Mouse (Mus musculus) kidney, embryonic 14.5 days (tissue): ENCODE data around the gene 4930568D16Rik. TPM values are rescaled to one million over a fixed set of nuclear protein-coding genes. Genes with fewer than 3 reads are reported as not detected.

Experiments used
- ATAC-seq: fragments of 200-750 bp; cut with Nextera tagmentation; 2 replicates; pipeline ENCODE4 v1.8.0; 2017; ENCODE audit warnings: moderate number of reproducible peaks, mild to moderate bottlenecking, moderate TSS enrichment, moderate library complexity; ENCODE audit not compliant: low FRiP score, low TSS enrichment
- H3K27ac ChIP-seq: fragments of 300-500 bp; sonication (generic); 2 replicates; pipeline ENCODE4 v1.5.1; 2014; ENCODE audit warnings: low read depth, mild to moderate bottlenecking, low read length, moderate library complexity, mixed read lengths
- H3K27me3 ChIP-seq: fragments of 300-500 bp; sonication (generic); 2 replicates; pipeline ENCODE4 v1.6.1; 2014; ENCODE audit warnings: mild to moderate bottlenecking, low read length; ENCODE audit not compliant: control insufficient read depth, insufficient read depth
- H3K36me3 ChIP-seq: fragments of 300-500 bp; sonication (generic); 2 replicates; pipeline ENCODE4 v1.6.1; 2014; ENCODE audit warnings: low read length, mixed read lengths; ENCODE audit not compliant: control insufficient read depth, insufficient read depth
- H3K4me1 ChIP-seq: fragments of 300-500 bp; sonication (generic); 2 replicates; pipeline ENCODE4 v1.6.1; 2014; ENCODE audit warnings: low read length, mixed read lengths; ENCODE audit not compliant: control insufficient read depth, insufficient read depth
- H3K4me2 ChIP-seq: fragments of 300-500 bp; sonication (generic); replicated peaks from 2 replicates; pipeline ENCODE4 v1.6.1; 2014; ENCODE audit warnings: low read depth, mild to moderate bottlenecking, low read length
- H3K4me3 ChIP-seq: fragments of 300-500 bp; sonication (generic); 2 replicates; pipeline ENCODE4 v1.5.1; 2014; ENCODE audit warnings: mild to moderate bottlenecking, low read length
- H3K9ac ChIP-seq: fragments of 300-500 bp; sonication (generic); 2 replicates; pipeline ENCODE4 v1.6.1; 2014; ENCODE audit warnings: low read depth, mild to moderate bottlenecking, low read length, moderate library complexity
- H3K9me3 ChIP-seq: fragments of 300-500 bp; sonication (generic); 2 replicates; pipeline ENCODE4 v1.6.1; 2016; ENCODE audit warnings: low read length; ENCODE audit not compliant: control insufficient read depth
- WGBS: fragments of 180-500 bp; shearing (Covaris S2); extraction: QIAGEN DNeasy Blood & Tissue Kit; methylation state at CpG from one replicate; pipeline ENCODE4 v1.1.7; 2014; 5-methylcytosine and 5-hydroxymethylcytosine counted together
- polyA plus RNA-seq: library from polyadenylated mRNA; unstranded; fragments of >200 nt; fragmentation: Nextera tagmentation; extraction: Ambion mirVana; gene quantifications from 2 replicates; pipeline ENCODE4 v1.2.1, GENCODE M21; 2014

The 4930568D16Rik gene
- polyA plus RNA-seq = not detected in 2 replicates

DNA sequence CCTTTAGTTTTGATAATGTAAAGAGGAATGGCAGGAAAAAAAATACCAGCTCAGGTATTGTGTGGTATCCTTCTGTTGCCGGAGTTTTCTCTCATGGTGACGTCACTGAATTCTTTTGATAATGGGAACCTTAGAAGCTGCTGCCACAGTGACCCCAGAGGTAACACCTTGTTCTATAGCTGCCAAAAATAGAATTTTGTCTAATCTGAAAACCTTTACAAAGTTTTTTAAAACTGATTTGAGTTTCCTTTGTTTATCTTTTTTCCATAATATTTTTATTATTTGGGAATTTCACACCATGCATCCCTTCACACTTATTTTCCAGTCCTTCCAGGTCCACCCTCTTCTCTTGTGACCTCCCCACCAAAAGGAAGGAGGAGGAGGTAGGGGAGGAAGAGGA is at the start of gene 4930568D16Rik:
TSS of gene 4930568D16Rik (minus strand) at position 101 of the 400 bp plus-strand sequence.
- H3K36me3 ChIP-seq = no peaks in the 10 kb centered on the region
- H3K27ac ChIP-seq = no peak within 1 kb of the TSS
- H3K4me1 ChIP-seq = no peaks in the 10 kb centered on the region
- no peak within 1 kb of the TSS for H3K4me3 ChIP-seq
- WGBS = 86% methylated on average over 2 of the region's 2 CpGs
- ATAC-seq = no peak
- no peak within 1 kb of the TSS for H3K4me2 ChIP-seq
- H3K27me3 ChIP-seq = no peaks in the 10 kb centered on the region
- peaks cover 2% of the 10 kb centered on the region; the same call in 1 of the 2 replicates for H3K9me3 ChIP-seq
- no peak within 1 kb of the TSS for H3K9ac ChIP-seq

DNA sequence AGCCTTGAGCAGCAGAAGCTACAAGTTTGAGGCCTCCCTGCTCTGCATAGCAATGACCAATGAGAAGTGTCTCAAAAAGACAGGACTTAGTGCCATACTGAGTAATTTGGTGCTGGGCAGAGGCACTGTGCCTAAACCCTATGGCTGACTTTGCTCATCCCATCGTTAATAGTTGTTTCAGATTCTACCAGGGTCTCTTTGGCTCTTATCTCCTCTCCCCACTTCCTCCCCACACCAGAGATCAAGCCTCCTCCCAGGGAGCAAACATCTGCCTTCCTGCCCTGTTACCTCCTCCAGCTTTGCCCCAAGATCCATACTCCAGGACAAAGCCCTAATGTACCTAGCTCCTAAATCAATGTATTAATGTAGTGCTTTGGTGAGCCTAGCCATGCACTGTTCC is 49.7 kb upstream of the 4930568D16Rik start:
- H3K4me2 ChIP-seq = no peak overlapping the region
- 0 out of 2 replicates have a peak, but pooled peaks cover 8% of the 10 kb centered on the region for H3K36me3 ChIP-seq
- peaks cover 7% of the 10 kb centered on the region; the same call in 1 of the 2 replicates for H3K9me3 ChIP-seq
- no peak overlapping the region for H3K4me3 ChIP-seq
- no peak for ATAC-seq
- H3K4me1 ChIP-seq = no peaks in the 10 kb centered on the region
- 78% methylated on average over 1 of the region's 1 CpGs for WGBS
- no peak overlapping the region for H3K27ac ChIP-seq
- H3K27me3 ChIP-seq = no peaks in the 10 kb centered on the region
- no peak overlapping the region for H3K9ac ChIP-seq

DNA sequence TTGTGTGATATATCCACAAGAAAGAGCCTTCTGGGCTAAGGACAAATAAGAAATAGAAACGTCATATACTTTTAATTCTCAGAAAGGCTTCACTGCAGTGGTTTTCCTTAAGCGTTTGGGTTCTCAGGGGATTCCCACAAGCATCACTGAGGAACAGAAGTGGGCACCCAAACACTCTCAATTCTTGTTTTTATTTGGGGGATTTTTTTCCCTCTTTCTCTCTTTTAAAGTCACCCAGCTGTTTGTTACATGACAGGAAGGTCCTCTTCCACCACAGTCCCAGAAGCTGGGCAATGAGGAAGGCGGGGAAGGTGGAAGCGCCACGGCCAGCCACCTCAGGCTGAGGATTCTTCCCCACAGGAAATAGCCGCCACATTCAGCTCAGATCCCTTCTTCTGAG is 48.9 kb upstream of the 4930568D16Rik start:
- WGBS = 74% methylated on average over 6 of the region's 6 CpGs
- Histone ChIP-seq H3K9me3 (peaks cover 7% of the 10 kb centered on the region; the same call in 1 of the 2 replicates), H3K4me3 (no peak overlapping the region), H3K27me3 (no peaks in the 10 kb centered on the region), H3K27ac (no peak overlapping the region), H3K4me2 (no peak overlapping the region), H3K9ac (no peak overlapping the region), H3K4me1 (no peaks in the 10 kb centered on the region), H3K36me3 (0 out of 2 replicates have a peak, but pooled peaks cover 5% of the 10 kb centered on the region)
- ATAC-seq = no peak

GRCm38 (mm10) chr2:35412810-35413209 is 45.3 kb upstream of the 4930568D16Rik start:
- no peak overlapping the region for H3K9ac ChIP-seq
- no peak for ATAC-seq
- 93% methylated on average over 3 of the region's 3 CpGs for WGBS

GRCm38 (mm10) chr2:35412246-35412645 is 44.7 kb upstream of the 4930568D16Rik start:
- Histone ChIP-seq H3K9me3 (no peaks in the 10 kb centered on the region), H3K27me3 (no peaks in the 10 kb centered on the region), H3K36me3 (no peaks in the 10 kb centered on the region; the same call in 1 of the 2 replicates), H3K4me1 (0 out of 2 replicates have a peak, but pooled peaks cover 3% of the 10 kb centered on the region), H3K9ac (no peak overlapping the region), H3K4me2 (no peak overlapping the region), H3K4me3 (no peak overlapping the region), H3K27ac (no peak overlapping the region)
- WGBS = 69% methylated on average over 2 of the region's 2 CpGs
- no peak for ATAC-seq

More at GRCm38 (mm10) chr2:35412810-35413209, 45.3 kb upstream of the 4930568D16Rik start:
- no peaks in the 10 kb centered on the region; the same call in 1 of the 2 replicates for H3K36me3 ChIP-seq
- no peak overlapping the region for H3K4me2 ChIP-seq
- no peak overlapping the region for H3K27ac ChIP-seq
- H3K4me1 ChIP-seq = 0 out of 2 replicates have a peak, but pooled peaks cover 3% of the 10 kb centered on the region
- no peaks in the 10 kb centered on the region for H3K9me3 ChIP-seq
- H3K4me3 ChIP-seq = no peak overlapping the region
- no peaks in the 10 kb centered on the region for H3K27me3 ChIP-seq

GRCm38 (mm10) chr2:35411640-35412190 is 44.2 kb upstream of the 4930568D16Rik start:
- Histone ChIP-seq H3K27me3 (no peaks in the 10 kb centered on the region), H3K4me3 (no peak overlapping the region), H3K9me3 (no peaks in the 10 kb centered on the region), H3K36me3 (no peaks in the 10 kb centered on the region; the same call in 1 of the 2 replicates), H3K27ac (no peak overlapping the region), H3K9ac (no peak overlapping the region), H3K4me2 (no peak overlapping the region), H3K4me1 (0 out of 2 replicates have a peak, but pooled peaks cover 3% of the 10 kb centered on the region)
- WGBS = 63% methylated on average over 10 of the region's 10 CpGs
- ATAC-seq = no peak

DNA sequence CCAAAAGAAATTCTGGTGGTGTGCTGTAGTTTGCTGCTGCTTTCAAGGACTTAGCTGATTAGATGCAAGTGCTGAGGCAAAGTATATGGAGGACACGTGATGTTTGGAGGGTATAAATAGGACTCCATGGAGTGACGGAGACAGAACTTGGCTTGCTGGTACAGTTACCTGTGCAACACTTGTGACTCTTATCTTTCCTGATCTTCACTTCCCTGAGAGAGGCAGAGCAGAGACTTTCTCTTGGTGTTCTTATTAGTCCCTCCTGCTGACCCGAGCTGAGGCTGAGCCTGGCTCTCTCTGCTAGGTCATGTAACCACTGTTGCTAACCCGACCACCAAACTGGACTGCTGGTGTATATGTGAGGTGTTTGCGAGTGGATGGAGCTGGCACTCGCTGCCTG is 41.9 kb upstream of the 4930568D16Rik start:
- H3K36me3 ChIP-seq = peaks cover 2% of the 10 kb centered on the region; the same call in 1 of the 2 replicates
- no peaks in the 10 kb centered on the region for H3K27me3 ChIP-seq
- ATAC-seq = no peak
- H3K4me2 ChIP-seq = no peak overlapping the region
- H3K4me3 ChIP-seq = no peak overlapping the region
- 87% methylated on average over 6 of the region's 6 CpGs for WGBS
- H3K9ac ChIP-seq = no peak overlapping the region
- H3K4me1 ChIP-seq = 0 out of 2 replicates have a peak, but pooled peaks cover 3% of the 10 kb centered on the region
- no peaks in the 10 kb centered on the region for H3K9me3 ChIP-seq
- no peak overlapping the region for H3K27ac ChIP-seq

- Histone ChIP-seq H3K9me3 (no peaks in the 10 kb centered on the region), H3K4me3 (no peak overlapping the region), H3K27me3 (no peaks in the 10 kb centered on the region), H3K36me3 (peaks cover 2% of the 10 kb centered on the region; the same call in 1 of the 2 replicates), H3K4me2 (no peak overlapping the region), H3K9ac (no peak overlapping the region), H3K27ac (no peak overlapping the region), H3K4me1 (0 out of 2 replicates have a peak, but pooled peaks cover 3% of the 10 kb centered on the region)
- WGBS = 84% methylated on average over 5 of the region's 5 CpGs
- no peak for ATAC-seq
Observed at GRCm38 (mm10) chr2:35408409-35409110, 41.0 kb upstream of the 4930568D16Rik start.

DNA sequence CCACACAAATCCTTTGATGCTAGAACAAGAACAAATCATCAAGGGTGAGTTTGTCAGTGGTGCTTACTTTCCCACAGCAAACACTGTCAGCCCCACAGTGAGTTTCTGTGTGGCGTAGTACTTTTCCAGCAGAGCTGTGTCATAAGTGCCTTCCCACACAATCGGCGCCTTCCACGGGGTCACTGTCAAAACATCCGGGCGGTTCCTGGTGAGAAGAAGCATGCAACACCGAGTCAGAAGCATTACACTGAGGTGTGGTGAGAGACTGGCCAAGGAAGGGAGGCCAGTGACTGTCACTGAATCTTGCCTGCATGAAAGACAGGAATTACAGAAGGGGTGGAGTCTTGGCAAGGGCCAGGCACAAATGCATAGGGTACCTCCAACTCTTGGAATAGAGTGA is 40.3 kb upstream of the 4930568D16Rik start:
- H3K27ac ChIP-seq = no peak overlapping the region
- peaks cover 2% of the 10 kb centered on the region; the same call in 1 of the 2 replicates for H3K36me3 ChIP-seq
- H3K9ac ChIP-seq = no peak overlapping the region
- 0 out of 2 replicates have a peak, but pooled peaks cover 3% of the 10 kb centered on the region for H3K4me1 ChIP-seq
- no peaks in the 10 kb centered on the region for H3K9me3 ChIP-seq
- no peak for ATAC-seq
- H3K4me2 ChIP-seq = no peak overlapping the region
- H3K27me3 ChIP-seq = no peaks in the 10 kb centered on the region
- no peak overlapping the region for H3K4me3 ChIP-seq
- WGBS = 74% methylated on average over 7 of the region's 7 CpGs
